Comparison of ENCODE assay signal across 9 mouse cellular contexts in the genomic region with DNA sequence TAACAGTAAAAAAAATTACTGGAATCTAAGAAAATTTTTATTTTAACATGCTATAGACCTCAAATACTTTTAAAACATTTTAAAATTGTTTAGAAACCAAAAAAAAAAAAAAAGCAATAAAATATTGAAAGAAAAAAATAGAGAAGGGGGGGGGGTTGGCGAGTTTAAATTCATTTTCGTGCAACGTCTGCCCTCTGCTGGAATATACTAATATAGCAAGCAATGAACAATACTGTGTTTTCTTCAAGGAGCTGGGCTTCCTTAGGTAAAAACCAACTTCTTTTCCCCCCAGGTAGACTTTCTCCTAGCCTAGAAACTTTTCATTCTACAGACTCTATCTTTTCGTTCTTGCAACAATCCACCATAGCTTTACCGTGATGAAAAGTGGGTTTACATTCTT. TPM values are rescaled to one million over a fixed set of nuclear protein-coding genes. Genes with fewer than 3 reads are reported as not detected.
DNase-seq lines count a peak whose midpoint lies in the region; ATAC-seq and TF ChIP-seq lines count a peak whose summit lies in the region.
"Had no signal": no experiment of that assay in that cellular context is flagged by ENCODE, and none has a peak within 500 bp of the region (broad histone marks: within the 10 kb centered on the region; RNA-seq: fewer than 3 reads in every experiment).

No protein-coding gene starts in this region.

- intact Hi-C loops in left cerebral cortex, adult 2 months (cut with DNase I) = loop anchor here (2.0 to 5.0 kb wide), 10 partner anchors 110 to 979 kb away; a partner anchor contains a TSS
- intact Hi-C loops in left cerebral cortex, postnatal 4 days (cut with DNase I) = loop anchor here (5.0 to 10.0 kb wide), 5 partner anchors 170 to 975 kb away; no protein-coding TSS in a partner anchor

- CTCF ChIA-PET in Patski (lab: Charles Lee) = interaction anchor here (0.9 to 1.5 kb wide), 11 partner anchors 9 to 186 kb away, joined by 3 to 6 read pairs (median 3); no protein-coding TSS in a partner anchor

- no peak overlapping the region for H3K27ac ChIP-seq in forebrain, embryonic 13.5 days
- no peak overlapping the region for H3K27ac ChIP-seq in forebrain, embryonic 10.5 days
- H3K27ac ChIP-seq in left cerebral cortex, adult 2 months = peak overlapping the region; percentile 96
- no peak overlapping the region for H3K27ac ChIP-seq in hindbrain, embryonic 10.5 days

- in situ Hi-C loops in Patski (cut with MboI; ENCODE audit: low pct_unique_long_range_greater_than_20kb) = loop anchor here (10.0 to 25.0 kb wide), 4 partner anchors 163 to 990 kb away; no protein-coding TSS in a partner anchor

- TF ChIP-seq CTCF in left cerebral cortex, adult 2 months (IDR thresholded peaks at IDR 0.05) = peak; percentile 76
- peak; percentile 37 for TF ChIP-seq CTCF in Patski (IDR thresholded peaks at IDR 0.05)

- no peak for DNase-seq in forebrain, embryonic 10.5 days (ENCODE audit: extremely low spot score, low spot score)
- no peak for DNase-seq in left cerebral cortex, adult 2 months (ENCODE audit: extremely low spot score in 1 of 2, low spot score in 2 of 2)
- DNase-seq in left cerebral cortex, postnatal 4 days = no peak
- no peak for DNase-seq in Patski (ENCODE audit: low read depth, low spot score)
- peak; percentile 21 for DNase-seq in lung, postnatal 25 days (ENCODE audit: low spot score)
- DNase-seq in urinary bladder, adult 2 months (ENCODE audit: low spot score) = no peak
- no peak for DNase-seq in hindbrain, embryonic 10.5 days (ENCODE audit: low spot score)
- DNase-seq: cerebellum, adult 11-12 months had no signal

- H3K9ac ChIP-seq in forebrain, embryonic 13.5 days = no peak overlapping the region

- no peaks in the 10 kb centered on the region for H3K27me3 ChIP-seq in forebrain, embryonic 13.5 days
- H3K27me3 ChIP-seq in forebrain, embryonic 10.5 days (ENCODE audit: poor library complexity, severe bottlenecking) = no peaks in the 10 kb centered on the region
- no peaks in the 10 kb centered on the region for H3K27me3 ChIP-seq in Patski
- H3K27me3 ChIP-seq in hindbrain, embryonic 10.5 days (ENCODE audit: insufficient read depth, poor library complexity, severe bottlenecking) = no peaks in the 10 kb centered on the region

- POLR2A ChIA-PET in Patski (lab: Charles Lee) = no interaction called here

- 8% methylated on average over 5 of the region's 5 CpGs for WGBS in forebrain, embryonic 13.5 days
- WGBS in forebrain, embryonic 10.5 days = 11% methylated on average over 5 of the region's 5 CpGs
- 11% methylated on average over 5 of the region's 5 CpGs for WGBS in hindbrain, embryonic 10.5 days

- no peak overlapping the region for H3K4me3 ChIP-seq in forebrain, embryonic 13.5 days
- no peak overlapping the region for H3K4me3 ChIP-seq in forebrain, embryonic 10.5 days
- H3K4me3 ChIP-seq in left cerebral cortex, adult 2 months = no peak overlapping the region
- no peak overlapping the region for H3K4me3 ChIP-seq in hindbrain, embryonic 10.5 days

- H3K4me2 ChIP-seq in forebrain, embryonic 13.5 days = no peak overlapping the region

- ATAC-seq in forebrain, embryonic 13.5 days = 0 out of 2 replicates have a peak, but pooled peaks have one; percentile 16
- ATAC-seq in Patski = no peak

- no peaks in the 10 kb centered on the region for H3K9me3 ChIP-seq in forebrain, embryonic 13.5 days (replicated peaks)
- no peaks in the 10 kb centered on the region for H3K9me3 ChIP-seq in forebrain, embryonic 10.5 days
- no peaks in the 10 kb centered on the region for H3K9me3 ChIP-seq in hindbrain, embryonic 10.5 days

- peaks cover 8% of the 10 kb centered on the region; the same call in 1 of the 2 replicates for H3K4me1 ChIP-seq in forebrain, embryonic 13.5 days
- no peaks in the 10 kb centered on the region for H3K4me1 ChIP-seq in forebrain, embryonic 10.5 days
- H3K4me1 ChIP-seq in hindbrain, embryonic 10.5 days (replicated peaks) = no peaks in the 10 kb centered on the region

- no peaks in the 10 kb centered on the region for H3K36me3 ChIP-seq in forebrain, embryonic 13.5 days (ENCODE audit: poor library complexity, severe bottlenecking)
- H3K36me3 ChIP-seq in forebrain, embryonic 10.5 days (replicated peaks) = no peaks in the 10 kb centered on the region
- no peaks in the 10 kb centered on the region for H3K36me3 ChIP-seq in hindbrain, embryonic 10.5 days

RNA-seq across cellular contexts. Expression of a gene that starts 18.3 kb away (rescaled TPM):
- 1.1 and 1.4 TPM in 2 replicates for polyA plus RNA-seq in forebrain, embryonic 13.5 days (2015; fragmentation: Nextera tagmentation; extraction: Ambion mirVana)
- polyA plus RNA-seq in forebrain, embryonic 10.5 days (2016; fragmentation: Nextera tagmentation; extraction: Ambion mirVana) = 0.95 and 1.0 TPM in 2 replicates
- 1 to 10 TPM; 2.6 TPM for total RNA-seq in left cerebral cortex, adult 2 months (2021)
- total RNA-seq in left cerebral cortex, postnatal 4 days (2021) = 1 to 10 TPM; 2.1 to 2.2 TPM
- 3.2 TPM for polyA plus RNA-seq in Patski (2021)
- polyA plus RNA-seq in urinary bladder, adult 2 months (2012; rRNA removed) = 7.1 and 9.1 TPM in 2 replicates
- 0.61 and 0.90 TPM in 2 replicates for polyA plus RNA-seq in hindbrain, embryonic 10.5 days (2016; fragmentation: Nextera tagmentation; extraction: Ambion mirVana)

RNA-seq across cellular contexts. Expression of a gene that starts 36.4 kb away (rescaled TPM):
- 10.4 and 12.4 TPM in 2 replicates for polyA plus RNA-seq in forebrain, embryonic 13.5 days (2015; fragmentation: Nextera tagmentation; extraction: Ambion mirVana)
- 2.7 and 2.9 TPM in 2 replicates for polyA plus RNA-seq in forebrain, embryonic 10.5 days (2016; fragmentation: Nextera tagmentation; extraction: Ambion mirVana)
- total RNA-seq in left cerebral cortex, adult 2 months (2021) = 10 to 100 TPM; 12.7 to 22.3 TPM
- 1 to 10 TPM; 5.6 to 7.5 TPM for total RNA-seq in left cerebral cortex, postnatal 4 days (2021)
- 7.6 TPM for polyA plus RNA-seq in Patski (2021)
- polyA plus RNA-seq in urinary bladder, adult 2 months (2012; rRNA removed) = 4.4 and 6.7 TPM in 2 replicates
- 2.2 and 2.3 TPM in 2 replicates for polyA plus RNA-seq in hindbrain, embryonic 10.5 days (2016; fragmentation: Nextera tagmentation; extraction: Ambion mirVana)

RNA-seq across cellular contexts. Expression of a gene that starts 53.9 kb away (rescaled TPM):
- 0.32 and 0.50 TPM in 2 replicates for polyA plus RNA-seq in forebrain, embryonic 13.5 days (2015; fragmentation: Nextera tagmentation; extraction: Ambion mirVana)
- 5.4 and 7.1 TPM in 2 replicates for polyA plus RNA-seq in forebrain, embryonic 10.5 days (2016; fragmentation: Nextera tagmentation; extraction: Ambion mirVana)
- total RNA-seq in left cerebral cortex, adult 2 months (2021) = 1 to 10 TPM; 4.0 to 4.2 TPM
- total RNA-seq in left cerebral cortex, postnatal 4 days (2021) = 1 to 10 TPM; 2.1 to 2.2 TPM
- polyA plus RNA-seq in Patski (2021) = not detected
- polyA plus RNA-seq in urinary bladder, adult 2 months (2012; rRNA removed) = 1.8 and 1.9 TPM in 2 replicates
- polyA plus RNA-seq in hindbrain, embryonic 10.5 days (2016; fragmentation: Nextera tagmentation; extraction: Ambion mirVana) = 3.0 and 3.1 TPM in 2 replicates
